Mouse (Mus musculus) erythroblast, adult 5-6 weeks (primary cell): Measurements from ENCODE around the gene Cog8. TPM values are rescaled to one million over a fixed set of nuclear protein-coding genes. Genes with fewer than 3 reads are reported as not detected.
A peak's percentile ranks its signal among the peaks of the same experiment; 100 is the strongest.

Experiments
- ATAC-seq: replicated peaks from 2 replicates; pipeline ENCODE4 v1.8.0; 2016; ENCODE audit warnings: moderate number of reproducible peaks, mild to moderate bottlenecking, moderate TSS enrichment, inconsistent platforms; ENCODE audit not compliant: poor library complexity, low FRiP score, severe bottlenecking
- total RNA-seq, 2 experiments: library from RNA; stranded (forward) in 1 of 2; stranded (reverse) in 1 of 2; fragments of 150-400 nt in 1 of 2; fragments of 200-764, 138-1000 nt in 1 of 2; gene quantifications; 2 replicates each; pipeline versions ENCODE4 v1.2.3 to v1.2.4; 2015 to 2017; ENCODE audit warnings: low replicate concordance in 2 of 2

The Cog8 gene
- 4.2 and 10.7 TPM in 2 replicates for total RNA-seq (2015; ENCODE audit: low replicate concordance)
- 3.6 and 8.9 TPM in 2 replicates for total RNA-seq (2017; ENCODE audit: low replicate concordance)

DNA sequence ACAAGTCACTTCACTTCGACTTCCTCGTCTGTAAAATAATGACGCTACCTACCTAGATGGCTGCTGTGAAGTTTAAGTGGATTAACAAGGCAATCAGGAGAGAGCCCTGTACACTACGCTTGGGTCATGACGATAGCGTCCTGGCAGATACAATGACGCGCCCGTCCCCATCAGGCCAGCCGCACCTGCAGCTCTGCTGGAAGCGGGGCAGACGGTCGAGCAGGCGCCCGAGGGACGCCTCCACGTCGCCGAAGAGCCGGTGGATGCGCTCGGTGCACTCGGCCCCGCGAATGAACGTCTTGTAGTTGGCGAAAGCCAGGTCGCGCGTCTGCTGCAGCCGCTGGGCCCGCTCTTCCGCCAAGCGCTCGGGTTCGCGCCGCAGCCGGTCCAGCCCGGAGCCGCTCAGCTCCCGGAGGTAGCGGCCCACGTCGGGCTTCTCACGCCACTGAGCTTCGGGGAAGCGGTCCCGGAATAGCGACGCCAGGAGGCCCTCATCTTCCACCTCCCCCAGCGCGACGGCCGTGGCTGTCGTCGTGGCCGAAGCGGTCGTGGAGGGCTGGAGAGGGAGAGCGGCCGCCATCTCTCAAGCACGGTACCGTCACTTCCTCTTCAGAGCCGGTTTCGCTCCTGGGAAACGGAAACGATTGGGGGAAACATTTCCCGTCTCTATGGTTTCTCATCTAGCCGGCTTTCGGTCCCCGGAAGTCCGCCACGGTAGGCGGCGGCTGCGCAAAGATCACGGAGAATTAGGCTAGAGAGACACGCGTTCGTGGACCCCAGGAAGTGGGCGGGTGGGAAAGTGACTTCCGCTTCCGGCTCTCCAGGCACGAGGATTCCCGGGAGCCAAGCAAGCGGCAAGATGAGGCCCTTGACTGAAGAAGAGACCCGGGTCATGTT lies at the start of gene Cog8, which contains the start of gene Nip7:
Gene Cog8, minus strand, starts transcription at position 614 of the 897 bp plus-strand sequence.
Gene Nip7, plus strand, starts transcription at position 802 of the 897 bp plus-strand sequence.
- ATAC-seq = peak; percentile 97

GRCm38 (mm10) chr8:107104547-107104946 lies 48.1 kb upstream of the Cog8 start:
- ATAC-seq = peak; percentile 88

GRCm38 (mm10) chr8:107100635-107101034 lies 44.1 kb upstream of the Cog8 start:
- ATAC-seq = no peak

DNA sequence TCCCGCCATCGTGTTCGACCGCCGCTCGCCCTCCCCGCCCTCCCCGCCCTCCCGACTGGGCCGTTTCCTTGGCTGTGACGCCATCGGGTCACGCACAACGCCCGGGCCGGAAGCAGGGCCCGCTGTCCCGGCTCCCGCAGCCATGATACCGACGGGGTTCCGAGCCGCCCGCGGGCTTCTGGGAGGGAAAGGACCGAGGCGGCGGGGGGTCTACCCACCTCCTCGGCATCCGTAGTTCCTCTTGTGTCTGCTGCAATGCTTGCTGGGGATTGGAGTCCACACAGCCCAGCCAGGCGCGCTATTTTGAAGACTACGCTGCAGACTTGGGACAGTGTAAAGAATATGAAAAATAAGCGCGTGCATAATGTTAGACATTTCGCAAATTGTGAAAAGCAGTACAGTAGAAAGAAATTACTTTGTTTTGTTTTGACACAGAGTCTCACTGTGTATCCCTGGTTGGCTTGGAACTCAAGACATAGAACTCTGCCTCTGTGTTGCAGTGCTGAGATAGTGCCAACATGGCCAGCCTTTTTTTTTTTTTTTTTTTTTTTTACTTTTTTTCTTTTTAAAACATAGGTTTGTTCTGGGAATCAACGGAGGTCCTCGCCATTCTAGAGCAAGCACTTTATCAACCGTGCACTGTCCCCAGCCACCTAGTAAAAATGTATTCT lies 40.0 kb upstream of the Cog8 start, which contains the start of gene Terf2:
Gene Terf2, minus strand, starts transcription at position 182 of the 671 bp plus-strand sequence.
- ATAC-seq = peak; percentile 84

GRCm38 (mm10) chr8:107095717-107096365 lies 39.4 kb upstream of the Cog8 start:
- ATAC-seq = no peak; the same call in 1 of the 2 replicates

- ATAC-seq = no peak
Observed at GRCm38 (mm10) chr8:107090531-107090930, 34.0 kb upstream of the Cog8 start.

DNA sequence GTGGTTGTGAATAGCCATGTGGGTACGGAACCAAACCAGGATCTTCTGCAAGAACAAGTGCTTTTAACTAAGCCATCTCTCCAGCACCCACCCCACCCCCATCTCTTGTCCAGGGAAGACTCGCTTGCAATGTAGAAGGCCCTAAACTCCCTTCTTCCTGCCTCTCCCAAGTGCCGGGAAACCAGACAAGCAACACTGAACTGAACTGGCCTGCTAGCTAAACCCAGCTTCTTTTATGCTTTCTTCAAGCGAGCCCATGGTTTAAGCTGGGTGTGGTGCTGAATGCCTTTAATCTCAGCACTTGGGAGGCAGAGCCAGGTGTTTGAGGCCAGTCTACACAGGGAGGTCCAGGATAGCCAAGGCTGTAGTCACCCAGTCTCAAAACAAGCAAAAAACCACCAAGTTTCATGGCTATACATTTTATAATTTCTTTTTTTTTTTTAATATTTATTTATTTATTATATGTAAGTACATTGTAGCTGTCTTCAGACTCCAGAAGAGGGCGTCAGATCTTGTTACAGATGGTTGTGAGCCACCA lies 32.1 kb upstream of the Cog8 start:
- no peak for ATAC-seq

DNA sequence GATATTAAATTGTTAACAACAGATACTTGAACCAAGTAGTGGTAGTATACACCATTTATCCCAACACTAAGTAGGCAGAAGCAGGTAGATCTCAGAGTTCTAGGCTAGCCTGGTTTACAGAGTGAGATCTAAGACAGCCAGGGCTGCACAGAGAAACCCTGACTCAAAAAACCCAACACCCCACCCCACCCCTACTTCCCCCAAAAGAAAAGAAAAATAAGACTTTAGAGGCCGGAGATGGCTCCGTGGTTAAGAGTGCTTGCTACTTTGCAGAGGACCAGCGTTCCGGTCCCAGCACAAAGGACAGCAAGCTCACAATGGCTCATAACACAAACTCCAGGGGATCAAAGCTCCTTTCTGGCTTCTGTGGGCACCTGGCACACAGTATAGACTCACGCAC lies 29.5 kb upstream of the Cog8 start:
- no peak for ATAC-seq

- ATAC-seq = no peak
Observed at GRCm38 (mm10) chr8:107085358-107085757, 28.9 kb upstream of the Cog8 start.

DNA sequence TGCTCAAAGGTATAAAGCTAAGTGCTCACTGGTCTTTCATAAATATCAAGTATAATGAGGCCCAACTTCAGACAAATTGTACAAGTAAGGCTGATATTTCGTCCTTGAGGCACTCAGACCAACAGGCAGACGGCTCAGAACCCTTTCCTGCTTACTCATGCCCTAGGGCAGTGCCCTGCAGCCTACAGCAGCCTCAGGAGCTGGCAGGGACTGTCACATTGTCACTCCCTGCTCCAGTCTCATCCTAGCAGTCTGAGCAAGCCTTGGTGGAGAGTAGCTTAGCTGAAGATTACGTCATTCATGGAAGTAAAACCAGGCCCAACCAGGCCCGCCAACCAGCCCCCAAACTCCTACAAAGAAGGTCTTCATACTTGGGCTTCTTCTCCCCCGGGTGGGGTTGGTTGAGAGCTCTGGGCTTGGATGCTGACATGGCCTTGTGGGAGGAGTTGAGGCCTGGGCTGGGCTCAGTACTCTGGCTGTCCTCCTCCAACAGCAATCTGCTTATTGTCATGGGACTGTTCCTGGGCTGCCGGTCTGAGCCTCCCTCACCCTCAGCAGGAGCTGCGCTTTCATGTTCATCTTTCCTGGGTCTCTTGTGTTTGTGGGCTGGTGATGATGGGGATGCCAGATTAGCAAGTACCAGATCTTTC lies 19.9 kb upstream of the Cog8 start:
- no peak for ATAC-seq

DNA sequence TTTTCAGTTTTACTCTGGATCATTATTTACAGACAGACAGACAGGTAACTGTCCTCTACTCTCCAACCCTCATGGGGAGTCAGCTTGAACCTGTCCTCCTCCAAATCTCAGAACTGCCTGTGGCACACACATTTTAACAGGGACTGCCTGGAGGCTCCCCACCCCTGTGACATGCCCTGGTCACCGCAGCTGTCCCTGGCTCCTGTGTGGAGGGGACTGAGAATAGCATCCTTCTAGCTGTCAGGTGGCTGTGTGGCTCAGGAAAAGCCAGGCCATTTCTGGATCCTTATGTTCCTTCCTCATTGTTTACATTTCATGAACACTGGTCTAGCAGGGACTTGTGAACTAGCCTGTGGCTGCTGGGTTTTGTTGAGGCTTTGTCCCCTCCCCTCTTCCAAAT lies 17.6 kb upstream of the Cog8 start:
- ATAC-seq = no peak

DNA sequence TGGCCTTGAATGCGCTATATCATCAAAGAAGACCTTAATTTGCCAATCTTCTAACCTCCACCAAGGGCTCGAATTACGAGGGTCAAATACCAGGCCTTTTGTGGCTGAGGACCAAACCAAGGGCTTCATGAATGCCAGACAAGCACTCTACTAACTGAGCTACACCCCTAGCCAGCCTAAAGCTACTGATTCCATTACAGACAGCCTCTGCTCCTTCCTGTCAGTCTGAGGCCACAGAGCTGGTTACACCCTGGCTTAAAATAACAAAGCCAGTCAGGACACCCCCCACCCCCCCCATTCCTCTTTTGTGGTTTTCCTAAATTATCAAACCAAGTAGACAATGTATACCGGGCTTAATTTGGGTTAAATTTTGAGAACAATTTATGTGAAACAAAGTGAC lies 17.2 kb upstream of the Cog8 start:
- ATAC-seq = no peak

DNA sequence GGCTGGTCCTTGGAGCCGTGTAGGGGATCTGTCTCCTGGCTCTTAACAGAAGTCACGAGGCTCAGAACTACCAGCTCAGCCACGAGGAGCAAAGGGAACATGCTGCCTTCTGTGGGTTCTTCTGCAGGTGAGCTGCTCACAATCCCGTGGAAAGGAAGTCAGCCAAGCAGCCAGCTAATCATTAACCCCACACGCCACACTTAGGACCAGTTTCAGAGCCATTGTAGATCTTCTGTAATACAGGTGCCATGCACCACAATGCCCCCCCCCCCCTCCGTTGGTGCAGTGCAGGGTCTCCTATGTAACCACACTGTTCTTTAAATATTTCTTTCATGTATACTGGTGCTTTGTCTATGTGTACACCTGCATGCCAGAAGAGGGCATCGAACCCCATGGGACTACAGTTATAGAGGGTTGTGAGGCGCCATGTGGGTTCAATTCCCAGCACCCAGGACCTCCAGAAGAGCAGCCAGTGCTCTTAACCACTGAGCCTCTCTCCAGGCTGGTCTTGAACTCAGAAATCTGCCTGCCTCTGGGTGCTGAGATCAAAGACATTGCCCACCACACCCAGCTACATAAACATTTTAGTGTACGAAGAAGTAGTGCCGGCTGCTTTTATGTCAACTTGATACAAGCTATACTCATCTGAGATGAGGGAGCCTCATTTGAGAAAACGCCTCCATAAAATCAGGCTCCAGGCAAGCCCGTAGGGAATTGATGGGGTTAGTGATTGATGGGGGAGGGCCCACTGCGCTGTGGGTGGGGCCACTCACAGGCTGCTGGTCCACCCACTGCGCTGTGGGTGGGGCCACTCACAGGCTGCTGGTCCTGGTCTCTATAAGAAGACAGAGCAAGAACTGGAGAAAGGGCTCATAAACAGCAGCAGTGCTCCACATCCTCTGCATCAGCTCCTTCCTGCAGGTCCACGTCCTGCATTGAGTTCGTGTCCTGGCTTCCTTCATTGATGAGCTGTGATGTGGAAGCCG lies 9.3 kb upstream of the Cog8 start, which contains the start of gene Tmed6:
Gene Tmed6, minus strand, starts transcription at position 134 of the 986 bp plus-strand sequence.
- ATAC-seq = peak; percentile 76

DNA sequence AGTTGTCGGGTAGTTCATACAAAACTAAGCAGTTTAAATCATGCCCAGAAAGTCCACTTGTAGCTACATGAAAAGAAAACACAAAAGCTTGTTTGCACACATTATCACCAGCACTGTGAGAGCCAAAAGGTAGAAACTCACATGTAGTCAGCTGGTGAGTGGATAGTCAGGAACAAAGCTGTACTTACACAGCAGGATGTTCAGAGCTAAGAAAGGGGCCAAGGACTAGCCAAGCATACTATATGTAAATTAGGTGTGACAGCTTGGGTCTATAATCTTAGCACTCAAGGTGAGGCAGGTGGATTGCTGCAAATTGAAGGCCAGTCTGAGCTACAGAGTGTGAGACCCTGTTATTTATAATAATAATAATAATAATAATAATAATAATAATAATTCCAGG lies 6.1 kb upstream of the Cog8 start:
- no peak for ATAC-seq

DNA sequence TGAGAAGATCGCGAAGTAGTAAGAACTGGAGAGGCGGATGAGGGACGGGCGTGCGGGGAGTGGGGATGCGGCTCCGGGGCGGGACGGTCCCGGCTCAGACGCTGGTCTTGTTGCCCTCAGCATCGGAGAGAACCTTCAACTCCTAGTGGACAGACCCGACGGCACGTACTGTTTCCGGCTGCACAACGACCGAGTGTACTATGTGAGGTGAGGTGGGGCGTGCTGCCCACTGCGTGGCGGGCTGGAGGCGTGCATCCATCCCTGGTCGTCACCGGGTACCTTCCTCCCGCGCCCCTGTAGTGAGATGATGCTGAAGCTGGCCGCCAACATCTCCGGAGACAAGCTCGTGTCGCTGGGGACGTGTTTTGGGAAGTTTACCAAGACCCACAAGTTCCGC lies 482 bp upstream of the Cog8 start:
- ATAC-seq = peak; percentile 50

- no peak for ATAC-seq
Observed at GRCm38 (mm10) chr8:107052046-107052445, 4.4 kb downstream of the Cog8 start.

GRCm38 (mm10) chr8:107049480-107049879 lies 7.0 kb downstream of the Cog8 start:
- ATAC-seq = no peak
